Mouse (Mus musculus) cortical plate, adult 2 months (tissue): ENCODE results near the gene Slc19a3. TPM values are rescaled to one million over a fixed set of nuclear protein-coding genes. Genes with fewer than 3 reads are reported as not detected.

ENCODE experiments used
- H3K27ac ChIP-seq: fragments of 200-500 bp; 2 replicates; pipeline ENCODE4 v1.5.1; 2012; ENCODE audit warnings: low read length, control low read depth, inconsistent platforms; ENCODE audit not compliant: insufficient read depth
- H3K4me1 ChIP-seq: fragments of 200-500 bp; 2 replicates; pipeline ENCODE4 v1.6.1; 2011; ENCODE audit warnings: low read length; ENCODE audit not compliant: control insufficient read depth, insufficient read depth
- H3K4me3 ChIP-seq: fragments of 200-500 bp; 2 replicates; pipeline ENCODE4 v1.5.1; 2011; ENCODE audit warnings: mild to moderate bottlenecking, low read length, control low read depth; ENCODE audit not compliant: insufficient read depth
- CTCF ChIP-seq: fragments of 200-500 bp; IDR thresholded peaks from 2 replicates; pipeline ENCODE4 v1.5.1; 2011; ENCODE audit warnings: mild to moderate bottlenecking, control low read depth, low read length; ENCODE audit not compliant: insufficient read depth; ENCODE audit errors: extremely low read depth
- POLR2A ChIP-seq: fragments of 200-500 bp; IDR thresholded peaks from 2 replicates; pipeline ENCODE4 v1.6.1; 2011; ENCODE audit warnings: mild to moderate bottlenecking, low read length, control low read depth; ENCODE audit not compliant: insufficient read depth; ENCODE audit errors: extremely low read depth
- polyA plus RNA-seq: library from polyadenylated mRNA; depleted of rRNA; stranded (reverse); fragments of >200 nt; gene quantifications from 2 replicates; pipeline ENCODE4 v1.2.3, GENCODE M21; 2012; rRNA removed

Slc19a3 gene
- polyA plus RNA-seq, 1 experiment, result 3.9 TPM

- Histone ChIP-seq H3K4me3 (no peak overlapping the region), H3K27ac (no peak overlapping the region), H3K4me1 (0 out of 2 replicates have a peak, but pooled peaks cover 1% of the 10 kb centered on the region)
- no peak for TF ChIP-seq CTCF
- TF ChIP-seq POLR2A, result no peak
Observed at GRCm38 (mm10) chr1:82986738-82987137, 51.5 kb downstream of the Slc19a3 start.

- Histone ChIP-seq H3K27ac (no peak overlapping the region), H3K4me1 (no peaks in the 10 kb centered on the region), H3K4me3 (no peak overlapping the region)
- TF ChIP-seq CTCF (no peak), POLR2A (no peak)
Observed at GRCm38 (mm10) chr1:82977840-82978239, 60.4 kb downstream of the Slc19a3 start.

- H3K4me1 ChIP-seq, result no peaks in the 10 kb centered on the region
Observed at GRCm38 (mm10) chr1:82975750-82976149, 62.5 kb downstream of the Slc19a3 start.

GRCm38 (mm10) chr1:82974342-82974741, 63.9 kb downstream of the Slc19a3 start:
- no peak for TF ChIP-seq POLR2A
- no peak for TF ChIP-seq CTCF
- H3K27ac ChIP-seq, result peak overlapping the region; percentile 90
- no peaks in the 10 kb centered on the region for H3K4me1 ChIP-seq
- no peak overlapping the region for H3K4me3 ChIP-seq

More at GRCm38 (mm10) chr1:82975750-82976149, 62.5 kb downstream of the Slc19a3 start:
- TF ChIP-seq POLR2A (no peak), CTCF (no peak)
- no peak overlapping the region for H3K27ac ChIP-seq
- no peak overlapping the region for H3K4me3 ChIP-seq

GRCm38 (mm10) chr1:82973901-82974300, 64.3 kb downstream of the Slc19a3 start:
- H3K4me3 ChIP-seq, result no peak overlapping the region
- TF ChIP-seq CTCF, result no peak
- no peak for TF ChIP-seq POLR2A
- no peaks in the 10 kb centered on the region for H3K4me1 ChIP-seq
- peak overlapping the region; percentile 90 for H3K27ac ChIP-seq

- Histone ChIP-seq H3K4me3 (no peak overlapping the region), H3K27ac (peak overlapping the region; percentile 14; the same call in 1 of the 2 replicates), H3K4me1 (no peaks in the 10 kb centered on the region)
- no peak for TF ChIP-seq POLR2A
- no peak for TF ChIP-seq CTCF
Observed at GRCm38 (mm10) chr1:82973244-82973643, 65.0 kb downstream of the Slc19a3 start.

GRCm38 (mm10) chr1:82972046-82972445, 66.2 kb downstream of the Slc19a3 start:
- Histone ChIP-seq H3K27ac (no peak overlapping the region), H3K4me1 (no peaks in the 10 kb centered on the region), H3K4me3 (no peak overlapping the region)
- TF ChIP-seq CTCF, result no peak
- no peak for TF ChIP-seq POLR2A

- H3K27ac ChIP-seq, result no peak overlapping the region
Observed at GRCm38 (mm10) chr1:82966413-82966812, 71.8 kb downstream of the Slc19a3 start.

More at GRCm38 (mm10) chr1:82966413-82966812, 71.8 kb downstream of the Slc19a3 start:
- no peak for TF ChIP-seq POLR2A
- no peak for TF ChIP-seq CTCF
- Histone ChIP-seq H3K4me1 (no peaks in the 10 kb centered on the region), H3K4me3 (no peak overlapping the region)

Other genes with a start within 250 kb of the Slc19a3 start
- 37.5 and 39.5 TPM in 2 replicates for gene Agfg1, start 199.0 kb downstream of the Slc19a3 start, polyA plus RNA-seq
- gene A030005L19Rik, start 125.1 kb downstream of the Slc19a3 start, polyA plus RNA-seq, result 2.1 and 2.2 TPM in 2 replicates
- 0.19 TPM in 1 of 2 replicates, not detected in the other for gene A030014E15Rik, start 113.5 kb downstream of the Slc19a3 start, polyA plus RNA-seq
- gene Gm6217, start 107.0 kb downstream of the Slc19a3 start, polyA plus RNA-seq, result not detected in 2 replicates
- gene A030003K21Rik, start 95.1 kb downstream of the Slc19a3 start, polyA plus RNA-seq, result not detected in 2 replicates
- gene Gm7544, start 82.4 kb downstream of the Slc19a3 start, polyA plus RNA-seq, result not detected in 2 replicates
- not detected in 2 replicates for gene Gm47955, start 78.2 kb downstream of the Slc19a3 start, polyA plus RNA-seq
- gene Gm47959, start 37.9 kb downstream of the Slc19a3 start, polyA plus RNA-seq, result not detected in 2 replicates
- not detected in 2 replicates for gene Krtap28-10, start 4.0 kb upstream of the Slc19a3 start, polyA plus RNA-seq
- gene Gm47969, start 6.5 kb upstream of the Slc19a3 start, polyA plus RNA-seq, result 0.09 TPM in 1 of 2 replicates, not detected in the other
- gene A030005K14Rik, start 20.9 kb upstream of the Slc19a3 start, polyA plus RNA-seq, result not detected in 2 replicates
- gene Krtap28-13, start 22.5 kb upstream of the Slc19a3 start, polyA plus RNA-seq, result 0.30 TPM in 1 of 2 replicates, not detected in the other
- gene Ccl20, start 78.3 kb upstream of the Slc19a3 start, polyA plus RNA-seq, result not detected in 2 replicates
- gene Daw1, start 121.3 kb upstream of the Slc19a3 start, polyA plus RNA-seq, result 0.30 and 0.56 TPM in 2 replicates